Mouse (Mus musculus) T-cell, adult 2 months (primary cell): ENCODE measurements around the gene Cdr2.
A peak's percentile ranks its signal among the peaks of the same experiment; 100 is the strongest.
"Not testable (repeated sequence)": the region's sequence is repeated elsewhere in the genome, so short reads cannot be mapped to it uniquely, and the experiment has no call there.

Experiments used
- DNase-seq: peaks from one replicate; pipeline ENCODE4 v3.0.0; 2022; ENCODE audit warnings: low spot score

The Cdr2 gene

DNA sequence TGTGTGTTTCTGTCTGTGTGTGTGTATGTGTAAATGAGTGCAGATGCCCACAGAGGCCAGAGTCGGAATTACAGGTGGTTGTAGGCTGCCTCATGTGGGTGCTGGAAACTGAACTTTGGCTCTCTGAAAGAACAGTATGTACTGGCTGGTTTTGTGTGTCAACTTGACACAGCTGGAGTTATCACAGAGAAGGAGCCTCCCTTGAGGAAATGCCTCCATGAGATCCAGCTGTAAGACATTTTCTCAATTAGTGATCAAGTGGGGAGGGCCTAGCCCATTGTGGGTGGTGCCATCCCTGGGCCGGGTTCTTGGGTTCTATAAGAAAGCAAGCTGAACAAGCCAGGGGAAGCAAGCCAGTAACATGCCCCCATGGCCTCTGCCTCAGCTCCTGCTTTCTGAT is 9.6 kb downstream of the Cdr2 start:
- not testable (repeated sequence) for DNase-seq

DNA sequence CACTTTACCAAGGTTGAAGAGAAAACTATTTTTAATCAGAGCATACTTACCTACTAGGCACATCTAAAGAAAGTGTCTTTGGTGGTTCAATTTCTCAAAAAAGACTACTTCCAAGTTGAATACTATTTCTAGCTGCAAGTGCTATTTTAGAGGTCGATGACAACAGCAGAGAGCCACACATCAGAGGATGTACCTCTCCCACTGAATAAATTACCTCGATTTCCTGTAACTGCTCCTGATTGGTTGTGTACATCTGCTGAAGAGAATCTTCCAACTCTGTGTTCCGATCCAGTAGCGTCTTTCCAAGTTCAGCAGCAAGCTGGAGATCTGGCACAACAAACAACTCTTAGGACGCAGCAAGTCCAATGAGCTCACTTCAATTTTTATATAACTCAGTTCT is 12.0 kb downstream of the Cdr2 start:
- no peak for DNase-seq

DNA sequence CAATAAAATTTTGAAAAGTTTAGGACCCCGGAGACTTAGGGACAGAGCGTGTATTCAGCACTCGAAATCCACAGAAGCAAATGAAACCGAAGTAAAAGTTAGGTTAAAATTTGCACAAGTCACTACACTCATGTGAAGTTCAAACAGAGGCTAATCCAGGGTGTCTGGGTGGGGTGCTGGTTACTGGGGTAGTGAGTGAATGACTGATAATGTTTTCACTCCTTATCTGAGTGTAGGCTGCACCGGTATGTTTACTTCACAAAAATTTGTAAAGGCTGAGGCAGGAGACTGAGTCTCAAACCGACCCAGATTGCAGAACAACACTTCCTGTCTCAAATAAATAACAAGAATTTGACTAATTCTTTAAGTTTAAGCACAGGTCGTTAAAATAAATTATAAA is 12.9 kb downstream of the Cdr2 start:
- DNase-seq = no peak

DNA sequence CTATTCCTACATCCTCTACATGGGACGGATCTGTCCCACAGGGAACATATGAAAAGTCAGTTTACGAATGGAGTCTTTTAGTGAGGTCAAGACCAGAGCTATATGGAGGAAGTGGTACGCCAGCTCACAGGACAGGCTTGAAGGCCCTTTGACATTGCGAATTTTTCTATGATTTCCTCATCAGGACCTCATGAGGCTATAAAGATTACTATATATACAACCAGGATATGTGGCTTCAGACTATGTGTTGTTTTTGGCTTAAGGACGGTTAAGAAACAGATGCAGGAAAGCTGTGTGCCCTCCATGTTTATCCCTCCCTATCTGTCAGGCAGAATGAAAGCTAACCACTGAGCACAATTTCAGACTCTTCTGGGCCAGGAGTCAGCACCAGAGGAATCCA is 19.0 kb downstream of the Cdr2 start:
- DNase-seq = no peak

- DNase-seq = no peak
Measured at GRCm38 (mm10) chr7:120961893-120962292, 20.2 kb downstream of the Cdr2 start.

DNA sequence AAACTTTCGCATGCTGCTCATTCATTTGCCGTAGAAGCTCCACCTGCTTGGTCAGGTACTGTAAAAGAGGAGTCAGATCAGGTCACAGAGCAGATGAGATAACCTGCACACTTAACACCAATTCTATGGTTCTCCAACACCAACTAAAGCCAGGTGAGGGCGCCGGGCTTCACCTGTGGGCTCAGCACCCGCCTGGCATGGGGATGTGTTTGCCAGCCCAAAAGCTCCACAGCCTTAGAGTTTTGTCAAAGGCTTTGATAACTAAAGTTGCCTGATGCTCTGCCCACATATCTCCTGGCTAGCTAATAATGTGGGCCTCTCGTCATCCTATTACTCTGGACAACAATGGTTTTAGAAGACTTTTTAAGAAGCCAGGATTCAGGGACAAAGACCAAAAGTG is 21.5 kb downstream of the Cdr2 start:
- DNase-seq = peak; percentile 29

DNA sequence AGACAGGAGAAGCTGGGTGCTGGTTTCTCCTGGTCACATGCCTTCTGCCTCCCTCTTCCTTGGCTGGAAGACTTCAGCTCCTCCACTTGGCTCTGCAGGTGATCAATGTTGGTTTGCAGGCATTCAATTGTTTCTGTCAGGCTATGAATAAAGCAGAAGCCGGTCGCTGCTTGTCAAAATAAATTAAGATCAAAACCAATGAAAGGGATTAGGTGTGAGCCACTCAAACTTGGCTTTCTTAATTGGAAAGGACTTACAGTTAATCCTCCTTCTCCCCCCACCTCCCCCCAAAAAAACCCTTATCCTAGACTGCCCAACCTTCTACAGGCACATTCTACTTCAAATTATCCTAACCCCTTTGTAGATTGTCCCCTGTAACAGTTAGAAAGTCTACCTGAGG is 22.0 kb downstream of the Cdr2 start:
- DNase-seq = no peak

DNA sequence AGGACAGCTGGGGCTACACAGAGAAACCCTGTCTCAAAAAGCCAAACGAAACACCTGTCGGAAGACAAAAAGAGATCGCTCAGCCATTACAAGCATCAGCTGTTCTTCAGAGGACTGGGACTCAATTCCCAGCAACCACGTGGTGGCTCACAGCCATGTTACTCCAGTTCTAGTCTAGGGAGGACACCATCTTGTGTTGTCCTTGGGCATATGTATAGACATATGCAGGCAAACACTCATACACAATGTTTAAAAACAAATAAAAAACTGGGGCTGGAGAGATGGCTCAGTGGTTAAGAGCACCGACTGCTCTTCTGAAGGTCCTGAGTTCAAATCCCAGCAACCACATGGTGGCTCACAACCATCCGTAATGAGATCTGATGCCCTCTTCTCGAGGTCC is 28.5 kb downstream of the Cdr2 start:
- DNase-seq = not testable (repeated sequence)

DNA sequence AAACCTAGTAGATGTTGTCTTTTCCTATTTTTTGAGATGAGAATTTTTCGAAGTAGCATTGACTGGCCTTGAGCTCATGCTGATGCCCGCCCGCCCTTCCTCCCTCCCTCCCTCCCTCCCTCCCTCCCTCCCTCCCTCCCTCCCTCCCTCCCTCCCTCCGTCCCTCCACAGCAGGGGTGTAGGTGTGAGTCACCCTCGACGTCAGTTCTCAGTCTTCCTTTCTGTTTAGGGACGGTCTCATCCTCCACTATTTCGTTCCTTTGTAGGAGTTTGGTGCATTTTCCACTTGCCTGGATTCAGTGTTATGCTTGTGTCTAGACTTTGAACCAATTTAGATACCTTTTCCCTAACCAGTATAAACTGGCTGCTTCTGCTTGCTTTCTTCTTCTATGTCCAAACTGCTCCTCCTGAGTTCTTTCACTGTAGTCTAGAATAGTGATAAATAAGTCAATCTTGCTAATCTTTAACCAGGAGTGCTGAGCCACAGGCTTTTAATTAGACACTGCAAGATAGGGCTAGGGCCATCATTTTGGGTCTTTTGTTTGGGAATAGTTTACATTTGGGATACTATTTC is 38.1 kb downstream of the Cdr2 start:
- no peak for DNase-seq

DNA sequence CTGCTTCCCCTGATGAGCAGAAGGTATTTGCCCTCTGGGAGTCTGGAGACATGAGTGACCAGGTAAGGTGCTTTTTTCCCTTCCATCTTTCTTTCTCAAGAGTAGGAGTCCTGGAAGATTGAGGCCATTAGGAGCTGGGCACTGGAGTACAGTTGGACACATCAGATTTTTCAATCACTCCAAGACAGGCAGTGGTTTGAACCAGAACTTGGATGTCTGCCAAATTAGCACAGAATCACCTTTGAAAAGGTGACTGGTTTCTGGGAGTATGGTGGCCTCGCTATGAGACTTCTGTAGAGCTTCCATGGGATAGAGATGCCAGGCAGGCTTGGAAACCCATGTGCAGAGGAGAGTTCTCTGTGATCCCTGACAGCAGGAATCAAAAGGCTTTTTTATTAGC is 39.6 kb downstream of the Cdr2 start:
- DNase-seq = no peak

DNA sequence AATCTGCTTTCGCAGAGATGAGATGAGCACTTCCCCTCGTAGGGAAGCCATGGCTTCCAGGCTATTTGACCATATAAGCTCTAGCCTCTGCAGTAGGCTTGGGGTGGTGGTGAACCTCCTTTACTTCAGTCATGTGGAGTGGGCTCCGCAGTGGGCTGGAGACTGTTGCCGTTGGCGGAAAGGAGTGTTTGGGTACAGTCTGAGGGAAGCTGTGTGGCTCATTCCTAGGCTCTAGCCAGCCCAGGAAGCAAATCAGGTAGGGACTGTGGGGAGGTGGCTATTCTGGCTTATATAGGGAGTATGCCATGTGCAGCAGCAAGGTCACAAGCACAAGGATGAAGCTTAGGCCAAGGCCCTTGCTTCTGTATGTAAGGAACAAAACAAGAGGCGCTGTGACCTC is 40.9 kb downstream of the Cdr2 start:
- DNase-seq = no peak

DNA sequence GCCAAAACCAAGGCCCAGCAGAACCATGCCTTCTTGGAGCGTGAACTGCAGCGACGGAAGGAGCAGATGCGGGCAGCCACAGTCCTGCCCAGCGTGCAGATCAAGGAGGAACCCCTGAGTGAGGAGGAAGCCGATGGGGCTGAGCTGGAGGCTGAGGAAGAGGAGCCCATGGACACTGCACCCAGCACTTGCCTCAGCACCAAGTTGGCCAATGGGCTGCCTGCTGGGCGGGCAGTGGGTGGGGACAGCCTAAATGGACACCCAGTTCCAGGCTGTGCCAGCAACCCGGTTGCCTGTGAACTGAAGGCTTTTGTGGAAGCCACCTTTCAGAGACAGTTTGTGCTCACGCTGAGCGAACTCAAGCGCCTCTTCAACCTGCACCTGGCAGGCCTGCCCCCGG is 41.8 kb downstream of the Cdr2 start:
- DNase-seq = no peak

- no peak for DNase-seq
Measured at GRCm38 (mm10) chr7:120938206-120938605, 43.9 kb downstream of the Cdr2 start.

DNA sequence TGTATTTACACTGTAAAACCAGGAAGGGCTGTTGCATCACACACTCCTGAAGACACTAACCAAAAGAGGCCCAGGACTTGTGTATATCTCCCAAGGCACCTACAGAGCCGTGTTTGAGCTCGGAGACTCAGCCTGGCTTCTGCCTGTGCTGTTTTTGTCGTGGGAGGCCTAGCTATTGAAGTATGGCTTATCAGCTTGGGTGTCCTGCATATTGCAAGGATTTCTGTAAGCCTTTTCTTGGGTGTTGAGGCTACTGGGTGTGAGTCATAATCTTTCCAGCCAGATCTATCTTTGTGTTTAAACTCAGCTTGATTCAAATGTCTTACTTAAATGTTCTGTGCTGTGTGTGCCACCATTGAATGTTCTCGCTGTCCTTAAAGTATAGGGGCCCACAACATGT is 45.6 kb downstream of the Cdr2 start:
- DNase-seq = no peak

DNA sequence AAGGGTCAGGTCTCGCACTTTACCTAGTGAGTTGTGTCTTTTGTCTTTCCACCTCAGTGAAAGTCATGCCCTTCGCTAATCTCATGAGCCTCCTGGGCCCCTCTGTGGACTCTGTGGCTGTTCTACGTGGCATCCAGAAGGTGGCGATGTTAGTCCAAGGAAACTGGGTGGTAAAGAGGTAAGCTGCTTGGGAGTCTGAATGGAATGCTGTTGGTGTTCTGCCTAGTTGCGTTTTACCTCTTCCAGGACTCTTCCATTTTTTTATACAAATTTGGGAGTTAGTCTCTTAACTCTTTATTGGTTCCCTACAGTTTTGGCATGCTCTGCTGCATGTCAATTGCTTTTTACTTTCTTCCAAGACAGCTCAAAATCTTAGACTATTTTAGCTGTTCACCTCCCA is 47.4 kb downstream of the Cdr2 start:
- peak; percentile 51 for DNase-seq

DNA sequence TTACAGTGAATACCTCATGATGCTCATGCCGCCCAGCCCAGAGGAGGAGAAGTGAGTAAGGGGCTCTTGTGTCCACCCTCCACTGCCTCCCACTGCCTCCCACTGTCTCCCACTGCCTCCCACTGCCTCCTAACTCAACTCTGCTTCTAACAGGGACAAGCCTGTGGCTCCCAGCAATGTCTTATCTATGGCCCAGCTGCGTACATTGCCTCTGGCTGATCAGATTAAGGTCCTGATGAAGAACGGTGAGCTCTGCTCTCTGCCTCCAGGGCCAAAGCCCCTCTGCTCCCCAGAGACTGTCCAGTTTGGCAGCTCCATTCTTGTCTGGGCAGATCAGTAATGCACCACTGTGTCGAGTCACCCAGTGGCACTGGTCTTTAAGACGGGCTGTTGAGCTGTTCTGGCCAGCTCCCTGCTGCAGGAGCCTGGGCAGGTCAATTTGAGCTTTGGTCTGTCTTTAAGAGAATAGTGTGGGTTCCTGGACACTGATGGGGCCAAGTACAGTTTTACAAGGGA is 48.4 kb downstream of the Cdr2 start:
- no peak for DNase-seq

DNA sequence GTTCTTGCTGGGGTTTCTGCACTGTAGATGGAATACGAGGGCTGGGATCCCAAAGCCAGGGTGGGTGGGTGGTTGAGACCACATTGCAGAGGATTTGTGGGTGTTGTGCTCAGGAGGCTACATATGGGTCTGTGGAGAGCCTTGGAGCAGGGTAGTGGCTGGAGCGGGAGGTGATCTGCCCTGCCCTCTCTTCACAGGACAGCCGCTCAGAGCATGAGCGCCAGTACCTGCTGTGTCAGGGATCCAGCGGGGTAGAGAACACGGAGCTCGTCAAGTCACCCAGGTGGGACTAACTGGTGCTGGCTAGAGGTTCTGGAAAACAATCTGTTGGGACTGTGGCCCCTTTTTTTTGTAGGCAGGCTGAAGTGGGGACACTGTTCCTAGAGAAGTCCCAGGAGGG is 49.0 kb downstream of the Cdr2 start:
- no peak for DNase-seq

DNA sequence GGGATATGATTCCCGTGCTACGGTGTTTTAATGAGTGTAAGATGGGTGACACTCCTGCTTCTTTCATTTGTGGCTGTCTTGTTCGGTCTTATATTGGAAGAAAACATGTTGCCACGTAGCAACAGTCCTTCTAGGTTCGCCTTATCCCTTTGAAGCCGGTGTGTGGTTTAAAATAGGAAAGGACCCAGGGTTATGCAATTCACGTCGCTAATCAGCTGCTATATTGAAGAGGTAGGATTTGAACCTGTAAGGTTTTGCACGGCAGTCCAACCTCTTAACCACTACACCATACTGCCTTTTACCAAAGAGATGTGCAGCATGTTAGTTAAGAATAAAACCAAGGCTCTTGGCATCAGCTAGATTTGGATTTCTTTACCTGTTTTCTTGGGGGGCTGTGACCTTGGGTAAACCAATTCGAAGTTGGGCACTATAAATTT is 63.6 kb downstream of the Cdr2 start:
- DNase-seq = peak; percentile 90

DNA sequence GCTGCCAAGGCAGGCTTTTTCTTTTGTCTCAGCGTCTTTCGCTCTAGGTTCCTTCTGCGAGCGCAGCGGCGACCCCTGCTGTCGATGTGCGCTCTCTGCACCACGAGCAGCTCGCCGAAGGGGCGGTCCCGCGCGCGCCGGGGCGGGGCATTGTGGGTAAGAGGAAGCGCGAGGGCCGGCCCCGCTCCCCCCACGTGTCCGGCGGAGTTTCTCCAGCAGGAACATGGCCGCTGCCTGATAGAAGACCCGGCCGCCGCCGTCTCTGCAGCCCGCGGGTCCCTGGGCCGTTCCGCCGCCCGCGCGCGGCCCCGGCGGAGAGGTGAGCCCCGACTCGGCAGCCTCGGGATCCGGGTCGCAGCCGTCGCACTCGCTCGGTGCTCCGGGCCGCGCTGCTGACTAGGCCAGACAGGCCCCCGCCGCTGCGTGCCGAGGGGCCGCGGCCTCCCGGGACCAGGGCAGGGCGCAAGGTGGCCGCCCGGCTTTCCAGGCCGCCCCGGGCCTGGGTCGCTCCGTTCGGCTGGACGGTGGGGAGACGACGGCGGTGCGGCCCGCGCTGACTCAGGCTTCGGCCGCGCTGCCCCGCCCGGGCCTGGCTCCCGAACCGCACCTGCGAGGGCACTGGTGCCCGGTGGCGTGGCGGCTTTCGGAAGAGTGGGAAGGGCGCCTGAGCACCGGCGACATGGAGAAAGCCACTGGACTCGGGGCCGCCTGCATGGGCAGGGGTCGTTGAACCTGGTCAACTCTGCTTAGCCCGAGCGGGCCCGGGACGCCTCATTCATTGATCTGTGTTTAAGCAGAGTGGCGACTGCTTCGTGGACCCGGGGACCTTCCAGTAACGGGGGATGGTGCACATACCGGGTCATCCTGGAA is 64.3 kb downstream of the Cdr2 start, which contains the start of gene Polr3e:
Gene Polr3e (plus strand): TSS at position 153 of the 870 bp plus-strand sequence.
- DNase-seq = peak; percentile 99

DNA sequence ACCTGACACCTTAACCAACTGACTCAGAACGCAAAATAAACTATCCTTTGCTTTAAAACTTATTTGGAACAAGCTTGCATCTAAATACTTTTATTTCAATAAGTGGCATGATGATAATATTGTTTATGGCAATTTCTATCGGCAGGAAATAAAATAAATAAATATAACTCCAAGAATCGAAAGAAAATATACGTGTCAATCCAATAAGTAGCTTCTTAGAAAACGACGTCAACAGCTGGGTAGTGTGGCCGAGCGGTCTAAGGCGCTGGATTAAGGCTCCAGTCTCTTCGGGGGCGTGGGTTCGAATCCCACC is 64.9 kb downstream of the Cdr2 start:
- no peak for DNase-seq

- no peak for DNase-seq
Measured at GRCm38 (mm10) chr7:120916262-120916875, 65.7 kb downstream of the Cdr2 start.

DNA sequence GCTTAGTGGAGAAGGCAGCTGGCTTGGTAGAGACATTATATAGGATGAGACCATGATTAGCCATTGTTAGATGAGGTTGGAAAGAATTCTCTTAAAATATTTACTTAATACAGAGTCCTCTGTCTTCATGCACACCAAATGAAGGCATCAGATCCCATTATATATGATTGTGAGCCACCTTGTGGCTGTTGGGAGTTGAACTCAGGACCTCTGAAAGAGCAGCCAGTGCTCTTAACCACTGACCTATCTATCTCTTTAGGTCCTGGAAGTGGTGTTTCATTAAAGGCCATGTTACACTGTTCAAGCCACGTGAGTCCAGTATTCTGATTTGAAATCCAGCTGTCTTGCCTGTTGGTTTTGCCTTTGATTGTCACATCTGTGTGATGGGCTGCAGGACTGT is 68.8 kb downstream of the Cdr2 start:
- DNase-seq = no peak

DNA sequence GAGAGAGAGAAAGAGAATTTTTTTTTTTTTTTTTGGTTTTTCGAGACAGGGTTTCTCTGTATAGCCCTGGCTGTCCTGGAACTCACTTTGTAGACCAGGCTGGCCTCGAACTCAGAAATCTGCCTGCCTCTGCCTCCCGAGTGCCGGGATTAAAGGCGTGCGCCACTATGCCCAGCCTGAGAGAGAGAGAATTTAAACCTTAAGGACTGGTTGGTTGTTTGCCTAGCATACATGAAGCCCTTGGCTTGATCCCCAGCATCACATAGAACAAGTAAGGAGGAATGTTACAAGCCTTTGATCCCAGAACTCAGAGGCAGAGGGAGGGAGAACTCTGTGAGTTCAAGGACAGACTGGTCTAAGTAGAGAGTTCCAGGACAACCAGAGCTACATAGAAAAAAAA is 70.8 kb downstream of the Cdr2 start:
- DNase-seq = not testable (repeated sequence)
